Mouse (Mus musculus) thymus, postnatal 0 days (tissue): ENCODE data around the gene Tnrc6c. TPM values are rescaled to one million over a fixed set of nuclear protein-coding genes. Genes with fewer than 3 reads are reported as not detected.

Source experiments
- DNase-seq: peaks from one replicate; pipeline ENCODE4 v3.0.0-alpha.2; 2015; ENCODE audit warnings: low spot score
- polyA plus RNA-seq: library from polyadenylated mRNA; unstranded; fragments of >200 nt; fragmentation: Nextera tagmentation; extraction: Ambion mirVana; gene quantifications from 2 replicates; pipeline ENCODE4 v1.2.1, GENCODE M21; 2015

Gene Tnrc6c
- polyA plus RNA-seq, 1 experiment from 2014 or later, result 18.7 TPM

GRCm38 (mm10) chr11:117674531-117674930 lies 20.4 kb downstream of the Tnrc6c start:
- DNase-seq, result peak; percentile 32

- no peak for DNase-seq
Observed at GRCm38 (mm10) chr11:117676649-117677048, 22.6 kb downstream of the Tnrc6c start.

- no peak for DNase-seq
Observed at GRCm38 (mm10) chr11:117677111-117677510, 23.0 kb downstream of the Tnrc6c start.

GRCm38 (mm10) chr11:117677594-117677993 lies 23.5 kb downstream of the Tnrc6c start:
- DNase-seq, result no peak

GRCm38 (mm10) chr11:117678155-117678554 lies 24.1 kb downstream of the Tnrc6c start:
- DNase-seq, result no peak

GRCm38 (mm10) chr11:117678740-117679139 lies 24.7 kb downstream of the Tnrc6c start:
- DNase-seq, result peak; percentile 47

- no peak for DNase-seq
Observed at GRCm38 (mm10) chr11:117684640-117685039, 30.6 kb downstream of the Tnrc6c start.

- no peak for DNase-seq
Observed at GRCm38 (mm10) chr11:117685461-117685860, 31.4 kb downstream of the Tnrc6c start.

- DNase-seq, result peak; percentile 68
Observed at GRCm38 (mm10) chr11:117686021-117686420, 31.9 kb downstream of the Tnrc6c start.

GRCm38 (mm10) chr11:117688603-117689002 lies 34.5 kb downstream of the Tnrc6c start:
- DNase-seq, result no peak

- no peak for DNase-seq
Observed at GRCm38 (mm10) chr11:117691311-117691710, 37.2 kb downstream of the Tnrc6c start.

- DNase-seq, result no peak
Observed at GRCm38 (mm10) chr11:117694050-117694449, 40.0 kb downstream of the Tnrc6c start.

- no peak for DNase-seq
Observed at GRCm38 (mm10) chr11:117696585-117696984, 42.5 kb downstream of the Tnrc6c start.

GRCm38 (mm10) chr11:117700871-117701270 lies 46.8 kb downstream of the Tnrc6c start:
- DNase-seq, result no peak

- DNase-seq, result no peak
Observed at GRCm38 (mm10) chr11:117706267-117706666, 52.2 kb downstream of the Tnrc6c start.

- DNase-seq, result no peak
Observed at GRCm38 (mm10) chr11:117707238-117707637, 53.1 kb downstream of the Tnrc6c start.

- peak; percentile 85 for DNase-seq
Observed at GRCm38 (mm10) chr11:117709308-117709707, 55.2 kb downstream of the Tnrc6c start.

- DNase-seq, result no peak
Observed at GRCm38 (mm10) chr11:117710815-117711294, 56.8 kb downstream of the Tnrc6c start.

- no peak for DNase-seq
Observed at GRCm38 (mm10) chr11:117712065-117712464, 58.0 kb downstream of the Tnrc6c start.

GRCm38 (mm10) chr11:117713375-117713774 lies 59.3 kb downstream of the Tnrc6c start:
- DNase-seq, result no peak

GRCm38 (mm10) chr11:117718838-117719237 lies 64.7 kb downstream of the Tnrc6c start:
- peak; percentile 28 for DNase-seq

GRCm38 (mm10) chr11:117724604-117725301 lies 70.7 kb downstream of the Tnrc6c start:
- peak; percentile 74 for DNase-seq

GRCm38 (mm10) chr11:117727031-117727430 lies 72.9 kb downstream of the Tnrc6c start:
- no peak for DNase-seq
